Mouse (Mus musculus) G1E (cell line): ENCODE measurements around the gene Rad51ap2.

ENCODE experiments used
- CTCF ChIP-seq: IDR thresholded peaks from 2 replicates; pipeline ENCODE4 v1.5.1; 2012; ENCODE audit warnings: low read depth, low read length, inconsistent platforms, mixed read lengths
- GATA1 ChIP-seq: IDR thresholded peaks from 2 replicates; pipeline ENCODE4 v1.6.1; 2012; ENCODE audit warnings: borderline replicate concordance, low read length, inconsistent platforms, mixed read lengths
- GATA2 ChIP-seq: IDR thresholded peaks from 2 replicates; pipeline ENCODE4 v1.6.1; 2012; ENCODE audit warnings: low read depth, low read length, inconsistent platforms, borderline replicate concordance
- POLR2AphosphoS5 ChIP-seq: IDR thresholded peaks from 2 replicates; pipeline ENCODE4 v1.6.1; 2012; ENCODE audit warnings: low read depth, low read length, inconsistent platforms; ENCODE audit not compliant: insufficient replicate concordance
- TAL1 ChIP-seq: conservative IDR thresholded peaks from 2 replicates; pipeline ENCODE4 v1.6.1; 2012; ENCODE audit warnings: low read depth, low read length, inconsistent platforms, mixed read lengths

DNA sequence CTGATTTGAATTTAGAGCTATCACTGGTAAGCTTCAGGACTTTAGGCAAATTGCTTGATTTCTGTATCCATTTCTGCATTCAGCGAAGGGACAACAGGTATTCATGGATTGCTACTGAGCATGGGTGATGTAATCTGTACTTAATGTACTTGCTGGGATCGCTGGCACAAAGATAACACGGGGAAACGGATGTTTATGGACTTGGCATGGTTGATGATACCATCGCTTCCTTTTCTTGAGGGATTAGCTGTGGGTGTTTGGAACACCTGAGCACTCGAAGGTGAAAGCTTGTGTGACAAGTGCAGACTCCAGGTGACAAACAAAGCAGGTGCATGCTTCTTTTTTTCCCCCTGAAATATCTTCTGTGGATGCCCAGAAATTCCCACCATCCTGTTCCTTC, 37.8 kb upstream of the Rad51ap2 start:
- TF ChIP-seq CTCF (no peak), GATA1 (no peak), GATA2 (no peak), POLR2AphosphoS5 (no peak), TAL1 (no peak)
